Mouse (Mus musculus) stomach, embryonic 14.5 days (tissue): Measurements from ENCODE around the gene Slc2a10. TPM values are rescaled to one million over a fixed set of nuclear protein-coding genes. Genes with fewer than 3 reads are reported as not detected.

Experiments used
- ATAC-seq: fragments of 200-750 bp; cut with Nextera tagmentation; 2 replicates; pipeline ENCODE4 v1.8.0; 2017; ENCODE audit warnings: low read depth, moderate TSS enrichment; ENCODE audit not compliant: insufficient number of reproducible peaks, insufficient read depth, low FRiP score
- H3K27ac ChIP-seq: fragments of 300-500 bp; sonication (generic); 2 replicates; pipeline ENCODE4 v1.5.1; 2014; ENCODE audit warnings: mild to moderate bottlenecking, low read length, moderate library complexity, mixed read lengths
- H3K27me3 ChIP-seq: fragments of 300-500 bp; sonication (generic); 2 replicates; pipeline ENCODE4 v1.6.1; 2014; ENCODE audit warnings: low read length, control low read depth, mixed read lengths; ENCODE audit not compliant: control insufficient read depth, insufficient read depth
- H3K36me3 ChIP-seq: fragments of 300-500 bp; sonication (generic); 2 replicates; pipeline ENCODE4 v1.6.1; 2014; ENCODE audit warnings: mild to moderate bottlenecking, control low read depth, low read length, moderate library complexity, mixed read lengths; ENCODE audit not compliant: control insufficient read depth, insufficient read depth
- H3K4me1 ChIP-seq: fragments of 300-500 bp; sonication (generic); 2 replicates; pipeline ENCODE4 v1.6.1; 2014; ENCODE audit warnings: low read length, control low read depth, mixed read lengths; ENCODE audit not compliant: control insufficient read depth, insufficient read depth
- H3K4me2 ChIP-seq: fragments of 300-500 bp; sonication (generic); replicated peaks from 2 replicates; pipeline ENCODE4 v1.6.1; 2014; ENCODE audit warnings: low read depth, low read length, control low read depth
- H3K4me3 ChIP-seq: fragments of 300-500 bp; sonication (generic); 2 replicates; pipeline ENCODE4 v1.5.1; 2014; ENCODE audit warnings: low read depth, low read length, control low read depth
- H3K9ac ChIP-seq: fragments of 300-500 bp; sonication (generic); replicated peaks from 2 replicates; pipeline ENCODE4 v1.6.1; 2014; ENCODE audit warnings: low read depth, mild to moderate bottlenecking, control low read depth, low read length, moderate library complexity, mixed read lengths
- H3K9me3 ChIP-seq: fragments of 300-500 bp; sonication (generic); 2 replicates; pipeline ENCODE4 v1.6.1; 2016; ENCODE audit warnings: low read depth, low read length, control low read depth; ENCODE audit not compliant: control insufficient read depth
- WGBS: fragments of 180-500 bp; shearing (Covaris S2); extraction: QIAGEN DNeasy Blood & Tissue Kit; methylation state at CpG from one replicate; pipeline ENCODE4 v1.1.7; 2014; 5-methylcytosine and 5-hydroxymethylcytosine counted together
- polyA plus RNA-seq: library from polyadenylated mRNA; unstranded; fragments of >200 nt; fragmentation: Nextera tagmentation; extraction: Ambion mirVana; gene quantifications from 2 replicates; pipeline ENCODE4 v1.2.1, GENCODE M21; 2014

Gene Slc2a10
- polyA plus RNA-seq, 1 experiment from 2014 or later: 7.3 TPM

DNA sequence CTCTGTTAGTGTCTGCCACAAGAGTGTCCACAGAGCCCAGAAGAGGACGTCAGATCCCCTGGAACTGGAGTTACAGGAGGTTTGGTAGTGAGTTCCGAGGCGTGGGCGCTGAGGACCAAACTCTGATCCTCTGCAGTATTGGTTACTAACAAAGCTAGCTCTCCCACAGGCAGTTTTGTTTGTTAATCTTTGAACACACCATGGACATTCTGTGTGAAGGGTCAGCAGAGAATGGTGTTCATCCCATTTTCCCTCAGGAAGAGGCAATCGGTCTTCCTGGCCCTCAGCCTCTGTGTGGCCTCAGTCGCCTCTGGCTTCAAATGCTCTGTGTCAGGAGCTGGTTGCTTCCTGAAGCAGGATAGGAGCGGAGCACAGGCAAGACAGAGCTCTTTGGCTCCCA, 28.2 kb upstream of the Slc2a10 start:
- Histone ChIP-seq H3K36me3 (no peaks in the 10 kb centered on the region), H3K27ac (no peak overlapping the region), H3K4me2 (no peak overlapping the region), H3K9me3 (no peaks in the 10 kb centered on the region), H3K9ac (no peak overlapping the region), H3K4me3 (no peak overlapping the region), H3K27me3 (peaks cover 16% of the 10 kb centered on the region; the same call in 1 of the 2 replicates), H3K4me1 (no peaks in the 10 kb centered on the region)
- no peak for ATAC-seq
- 71% methylated on average over 7 of the region's 7 CpGs for WGBS

GRCm38 (mm10) chr2:165475850-165476249, 27.7 kb upstream of the Slc2a10 start:
- Histone ChIP-seq H3K9me3 (no peaks in the 10 kb centered on the region), H3K27ac (no peak overlapping the region), H3K9ac (no peak overlapping the region), H3K36me3 (no peaks in the 10 kb centered on the region), H3K27me3 (peaks cover 16% of the 10 kb centered on the region; the same call in 1 of the 2 replicates), H3K4me1 (no peaks in the 10 kb centered on the region), H3K4me3 (no peak overlapping the region), H3K4me2 (no peak overlapping the region)
- WGBS: 72% methylated on average over 5 of the region's 5 CpGs
- ATAC-seq: no peak

- no peaks in the 10 kb centered on the region for H3K9me3 ChIP-seq
- H3K36me3 ChIP-seq: no peaks in the 10 kb centered on the region
- no peak overlapping the region for H3K27ac ChIP-seq
- no peak overlapping the region for H3K9ac ChIP-seq
- WGBS: 48% methylated on average over 8 of the region's 8 CpGs
- no peak overlapping the region for H3K4me3 ChIP-seq
- 0 out of 2 replicates have a peak, but pooled peaks cover 2% of the 10 kb centered on the region for H3K4me1 ChIP-seq
- no peaks in the 10 kb centered on the region for H3K27me3 ChIP-seq
- ATAC-seq: no peak
- no peak overlapping the region for H3K4me2 ChIP-seq
Measured at GRCm38 (mm10) chr2:165482003-165482402, 21.6 kb upstream of the Slc2a10 start.

GRCm38 (mm10) chr2:165484152-165484551, 19.4 kb upstream of the Slc2a10 start:
- ATAC-seq: no peak
- H3K4me3 ChIP-seq: no peak overlapping the region
- H3K9me3 ChIP-seq: no peaks in the 10 kb centered on the region
- H3K4me1 ChIP-seq: 0 out of 2 replicates have a peak, but pooled peaks cover 2% of the 10 kb centered on the region
- no peak overlapping the region for H3K9ac ChIP-seq
- H3K36me3 ChIP-seq: peaks cover 6% of the 10 kb centered on the region; the same call in 1 of the 2 replicates
- no peaks in the 10 kb centered on the region for H3K27me3 ChIP-seq
- H3K4me2 ChIP-seq: no peak overlapping the region
- 48% methylated on average over 6 of the region's 6 CpGs for WGBS
- no peak overlapping the region for H3K27ac ChIP-seq

DNA sequence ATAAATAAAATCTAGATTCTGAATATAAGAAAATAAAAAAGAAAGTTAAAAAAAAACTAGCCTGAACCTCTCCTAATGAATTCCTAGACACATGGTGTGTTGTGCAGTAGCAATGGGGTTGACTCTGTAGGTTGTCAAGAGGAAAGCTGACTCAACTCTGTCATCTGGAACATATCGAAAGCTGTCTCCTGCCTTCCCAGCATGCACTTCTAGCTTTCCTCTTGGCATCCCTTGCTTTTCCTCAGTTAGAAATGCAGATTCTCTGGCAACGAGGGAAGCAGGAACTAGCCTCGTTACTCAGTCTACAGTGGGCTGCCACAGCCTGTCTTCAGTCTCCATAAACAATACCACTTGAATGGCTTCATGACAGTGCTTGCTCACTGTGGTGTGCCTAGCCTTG, 17.8 kb upstream of the Slc2a10 start:
- H3K9me3 ChIP-seq: no peaks in the 10 kb centered on the region
- H3K4me2 ChIP-seq: no peak overlapping the region
- no peak overlapping the region for H3K9ac ChIP-seq
- no peaks in the 10 kb centered on the region for H3K27me3 ChIP-seq
- ATAC-seq: no peak
- H3K27ac ChIP-seq: no peak overlapping the region
- H3K4me1 ChIP-seq: 0 out of 2 replicates have a peak, but pooled peaks cover 2% of the 10 kb centered on the region
- H3K4me3 ChIP-seq: no peak overlapping the region
- 80% methylated on average over 3 of the region's 3 CpGs for WGBS
- H3K36me3 ChIP-seq: peaks cover 21% of the 10 kb centered on the region; the same call in 1 of the 2 replicates

DNA sequence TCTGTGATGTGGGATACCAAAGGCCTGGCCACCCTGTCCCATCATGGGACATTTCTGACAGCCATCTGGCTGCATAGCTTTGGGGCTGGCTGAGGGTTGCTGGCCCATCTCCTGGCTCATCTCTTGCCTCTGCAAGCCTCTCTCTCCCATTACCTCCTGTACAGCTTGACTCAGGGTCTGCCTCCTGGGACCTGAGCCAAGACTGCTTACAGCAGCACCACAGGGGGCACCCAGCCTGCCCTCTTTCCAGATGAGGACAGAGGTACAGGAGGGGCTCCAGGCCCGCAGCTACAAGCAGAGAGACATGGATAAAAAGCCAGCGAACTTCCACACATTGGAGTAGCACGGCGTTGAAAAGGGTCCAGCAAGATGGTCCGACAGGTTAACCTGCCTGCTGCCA, 17.2 kb upstream of the Slc2a10 start:
- H3K4me2 ChIP-seq: no peak overlapping the region
- no peak overlapping the region for H3K9ac ChIP-seq
- 74% methylated on average over 5 of the region's 5 CpGs for WGBS
- H3K4me3 ChIP-seq: no peak overlapping the region
- H3K36me3 ChIP-seq: peaks cover 22% of the 10 kb centered on the region; the same call in 1 of the 2 replicates
- no peak overlapping the region for H3K27ac ChIP-seq
- no peaks in the 10 kb centered on the region for H3K27me3 ChIP-seq
- ATAC-seq: no peak
- 0 out of 2 replicates have a peak, but pooled peaks cover 2% of the 10 kb centered on the region for H3K4me1 ChIP-seq
- no peaks in the 10 kb centered on the region for H3K9me3 ChIP-seq

- no peaks in the 10 kb centered on the region for H3K27me3 ChIP-seq
- no peaks in the 10 kb centered on the region for H3K9me3 ChIP-seq
- peaks cover 3% of the 10 kb centered on the region; the same call in 1 of the 2 replicates for H3K4me1 ChIP-seq
- peaks cover 22% of the 10 kb centered on the region; the same call in 1 of the 2 replicates for H3K36me3 ChIP-seq
- H3K27ac ChIP-seq: no peak overlapping the region
- H3K9ac ChIP-seq: no peak overlapping the region
- WGBS: 24% methylated on average over 8 of the region's 8 CpGs
- 0 out of 2 replicates have a peak, but pooled peaks have one; percentile 47 for ATAC-seq
- no peak overlapping the region for H3K4me2 ChIP-seq
- no peak overlapping the region for H3K4me3 ChIP-seq
Measured at GRCm38 (mm10) chr2:165486881-165487535, 16.6 kb upstream of the Slc2a10 start.

DNA sequence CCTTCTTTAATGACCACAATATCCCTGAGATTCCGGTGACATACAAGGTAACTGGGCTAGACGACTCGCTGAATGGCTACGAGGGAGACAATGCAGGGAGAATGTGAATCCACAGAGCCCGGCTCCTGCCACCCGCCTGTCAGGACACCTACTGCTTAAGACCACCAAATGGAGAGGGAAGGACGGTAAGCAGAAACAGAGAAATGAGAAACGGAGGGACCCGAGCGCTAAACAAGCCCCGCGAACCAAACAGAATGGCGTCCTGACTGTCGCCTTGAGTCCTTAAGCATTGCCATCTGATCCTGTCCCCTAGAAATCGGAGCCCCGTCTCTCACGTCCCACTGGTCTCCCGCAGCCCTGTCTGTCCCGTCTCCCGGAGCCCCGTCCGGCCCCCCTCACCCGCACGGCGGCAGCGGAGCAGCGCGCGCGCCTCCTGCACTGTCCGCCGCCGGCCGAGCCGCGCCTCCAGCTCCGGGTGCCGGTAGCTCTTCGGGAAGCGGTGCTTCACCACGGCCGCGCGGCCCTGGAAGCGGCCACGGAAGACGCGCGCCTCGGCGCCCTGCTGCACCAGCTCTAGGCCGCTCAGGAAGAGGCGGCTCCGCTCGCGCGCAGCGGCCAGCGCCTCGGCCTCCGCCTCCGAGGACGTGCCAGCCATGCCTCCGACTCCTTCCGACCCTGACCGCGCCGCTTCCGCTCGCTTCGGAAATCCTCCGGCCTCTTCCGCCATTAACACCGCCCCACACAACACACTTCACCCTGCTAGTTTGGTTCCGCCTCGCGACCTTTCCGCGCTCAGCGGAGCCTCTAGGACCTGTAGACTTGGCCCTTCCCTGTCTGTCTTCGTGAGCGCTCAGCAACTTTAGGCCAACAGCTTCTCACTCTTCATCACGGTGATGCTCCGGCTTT, 10.7 kb upstream of the Slc2a10 start, which contains the start of gene Trp53rka:
Gene Trp53rka (minus strand): TSS at position 677 of the 906 bp plus-strand sequence.
- Histone ChIP-seq H3K27ac (peak within 1 kb of the TSS; percentile 67; the same call in 1 of the 2 replicates), H3K4me1 (peaks cover 7% of the 10 kb centered on the region; the same call in 1 of the 2 replicates), H3K4me3 (peak within 1 kb of the TSS; percentile 70), H3K4me2 (peak within 1 kb of the TSS; percentile 92), H3K27me3 (no peaks in the 10 kb centered on the region), H3K9me3 (no peaks in the 10 kb centered on the region), H3K9ac (peak within 1 kb of the TSS; percentile 84), H3K36me3 (peaks cover 22% of the 10 kb centered on the region; the same call in 1 of the 2 replicates)
- WGBS: under 1% methylated on average over 73 of the region's 84 CpGs
- peak; percentile 89 for ATAC-seq
